Mouse (Mus musculus): ENCODE results near the gene Dguok. TPM values are rescaled to one million over a fixed set of nuclear protein-coding genes. Genes with fewer than 3 reads are reported as not detected.

The Dguok gene
- polyA plus RNA-seq, 1 experiment from 2014 or later = 70.0 TPM

DNA sequence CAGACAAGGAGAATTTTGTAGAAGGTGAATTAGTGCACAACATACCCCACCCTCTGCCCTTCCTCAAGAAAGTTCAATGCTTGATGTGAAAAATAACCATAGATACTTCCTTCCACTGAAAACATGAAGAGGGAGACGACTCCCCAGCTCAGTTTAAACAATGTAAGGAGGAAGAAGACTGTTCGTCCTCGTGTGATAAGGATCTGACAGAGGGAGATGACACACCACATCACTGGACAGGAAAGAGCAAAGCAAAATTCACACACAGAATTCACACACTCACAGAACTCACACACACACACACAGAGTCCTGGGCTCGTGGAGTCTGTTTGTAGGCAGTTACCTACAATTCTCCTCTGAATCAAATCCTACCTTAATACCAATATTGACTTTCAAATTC lies 16.1 kb downstream of the Dguok start:
- 56% methylated on average over 4 of the region's 4 CpGs for WGBS
- no peaks in the 10 kb centered on the region for H3K9me3 ChIP-seq (ENCODE audit: control insufficient read depth, low read length)
- no peak overlapping the region for H3K9ac ChIP-seq (ENCODE audit: low read length)
- no peaks in the 10 kb centered on the region for H3K4me1 ChIP-seq (replicated peaks; ENCODE audit: control insufficient read depth, insufficient read depth, low read length)
- H3K27ac ChIP-seq (ENCODE audit: low read depth) = no peak overlapping the region
- no peaks in the 10 kb centered on the region for H3K27me3 ChIP-seq (replicated peaks; ENCODE audit: control insufficient read depth, insufficient read depth, low read length)
- no peak overlapping the region for H3K4me2 ChIP-seq (ENCODE audit: low read length)
- no peak for DNase-seq (ENCODE audit: low spot score)
- peaks cover 70% of the 10 kb centered on the region for H3K36me3 ChIP-seq (ENCODE audit: control insufficient read depth, insufficient read depth, low read length)
- ATAC-seq (replicated peaks; ENCODE audit: low FRiP score, low TSS enrichment, low read depth) = no peak
- no peak overlapping the region for H3K4me3 ChIP-seq (ENCODE audit: low read depth, low read length)

DNA sequence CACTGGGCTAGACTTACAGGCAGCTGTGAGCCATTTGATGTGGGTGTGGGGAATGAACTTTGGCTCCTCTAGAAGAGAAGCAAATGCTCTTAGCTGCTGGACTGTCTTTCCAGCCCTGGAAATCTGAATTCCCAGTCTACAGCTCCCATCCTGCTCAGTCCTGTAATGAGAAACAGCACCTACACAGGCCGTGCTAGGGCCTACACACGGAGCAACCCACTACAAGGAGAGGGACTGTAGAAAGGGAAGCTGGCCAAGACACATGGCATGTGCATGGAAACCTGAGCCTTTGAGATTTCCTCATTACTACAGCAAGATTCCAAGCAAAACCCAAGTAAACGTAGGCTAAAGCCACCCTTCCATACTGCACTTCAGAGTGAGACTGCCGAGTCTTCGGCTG lies 18.6 kb downstream of the Dguok start:
- DNase-seq (ENCODE audit: low spot score) = no peak
- Histone ChIP-seq H3K4me1 (replicated peaks; ENCODE audit: control insufficient read depth, insufficient read depth, low read length) (no peaks in the 10 kb centered on the region), H3K36me3 (ENCODE audit: control insufficient read depth, insufficient read depth, low read length) (peaks cover 68% of the 10 kb centered on the region), H3K4me3 (ENCODE audit: low read depth, low read length) (no peak overlapping the region), H3K27me3 (replicated peaks; ENCODE audit: control insufficient read depth, insufficient read depth, low read length) (no peaks in the 10 kb centered on the region), H3K9me3 (ENCODE audit: control insufficient read depth, low read length) (no peaks in the 10 kb centered on the region), H3K4me2 (ENCODE audit: low read length) (no peak overlapping the region), H3K27ac (ENCODE audit: low read depth) (no peak overlapping the region), H3K9ac (ENCODE audit: low read length) (no peak overlapping the region)
- ATAC-seq (replicated peaks; ENCODE audit: low FRiP score, low TSS enrichment, low read depth) = no peak
- WGBS = 92% methylated on average over 5 of the region's 5 CpGs

- Histone ChIP-seq H3K4me1 (replicated peaks; ENCODE audit: control insufficient read depth, insufficient read depth, low read length) (no peaks in the 10 kb centered on the region), H3K27ac (ENCODE audit: low read depth) (no peak overlapping the region), H3K4me2 (ENCODE audit: low read length) (no peak overlapping the region), H3K9ac (ENCODE audit: low read length) (no peak overlapping the region), H3K36me3 (ENCODE audit: control insufficient read depth, insufficient read depth, low read length) (peaks cover 67% of the 10 kb centered on the region), H3K27me3 (replicated peaks; ENCODE audit: control insufficient read depth, insufficient read depth, low read length) (no peaks in the 10 kb centered on the region), H3K9me3 (ENCODE audit: control insufficient read depth, low read length) (no peaks in the 10 kb centered on the region), H3K4me3 (ENCODE audit: low read depth, low read length) (no peak overlapping the region)
- DNase-seq (ENCODE audit: low spot score) (no peak), ATAC-seq (replicated peaks; ENCODE audit: low FRiP score, low TSS enrichment, low read depth) (no peak)
- WGBS = 88% methylated on average over 4 of the region's 4 CpGs
Observed at GRCm38 (mm10) chr6:83487298-83487697, 19.5 kb downstream of the Dguok start.

- no peak for ATAC-seq (replicated peaks; ENCODE audit: low FRiP score, low TSS enrichment, low read depth)
- Histone ChIP-seq H3K9ac (ENCODE audit: low read length) (no peak overlapping the region), H3K36me3 (ENCODE audit: control insufficient read depth, insufficient read depth, low read length) (peaks cover 76% of the 10 kb centered on the region), H3K4me3 (ENCODE audit: low read depth, low read length) (no peak overlapping the region), H3K4me2 (ENCODE audit: low read length) (no peak overlapping the region), H3K4me1 (replicated peaks; ENCODE audit: control insufficient read depth, insufficient read depth, low read length) (no peaks in the 10 kb centered on the region), H3K27ac (ENCODE audit: low read depth) (no peak overlapping the region), H3K9me3 (ENCODE audit: control insufficient read depth, low read length) (no peaks in the 10 kb centered on the region), H3K27me3 (replicated peaks; ENCODE audit: control insufficient read depth, insufficient read depth, low read length) (no peaks in the 10 kb centered on the region)
- DNase-seq (ENCODE audit: low spot score) = no peak
- 71% methylated on average over 4 of the region's 4 CpGs for WGBS
Observed at GRCm38 (mm10) chr6:83485854-83486253, 20.9 kb downstream of the Dguok start.

- DNase-seq (ENCODE audit: low spot score) (no peak), ATAC-seq (replicated peaks; ENCODE audit: low FRiP score, low TSS enrichment, low read depth) (no peak)
- Histone ChIP-seq H3K4me1 (replicated peaks; ENCODE audit: control insufficient read depth, insufficient read depth, low read length) (no peaks in the 10 kb centered on the region), H3K27me3 (replicated peaks; ENCODE audit: control insufficient read depth, insufficient read depth, low read length) (no peaks in the 10 kb centered on the region), H3K36me3 (ENCODE audit: control insufficient read depth, insufficient read depth, low read length) (peaks cover 76% of the 10 kb centered on the region), H3K27ac (ENCODE audit: low read depth) (no peak overlapping the region), H3K4me2 (ENCODE audit: low read length) (no peak overlapping the region), H3K9me3 (ENCODE audit: control insufficient read depth, low read length) (no peaks in the 10 kb centered on the region), H3K4me3 (ENCODE audit: low read depth, low read length) (no peak overlapping the region), H3K9ac (ENCODE audit: low read length) (no peak overlapping the region)
- WGBS = 90% methylated on average over 7 of the region's 7 CpGs
Observed at GRCm38 (mm10) chr6:83483776-83484175, 23.0 kb downstream of the Dguok start.

GRCm38 (mm10) chr6:83482418-83483085 lies 24.2 kb downstream of the Dguok start:
- Histone ChIP-seq H3K4me2 (ENCODE audit: low read length) (no peak overlapping the region), H3K9me3 (ENCODE audit: control insufficient read depth, low read length) (no peaks in the 10 kb centered on the region), H3K36me3 (ENCODE audit: control insufficient read depth, insufficient read depth, low read length) (peaks cover 69% of the 10 kb centered on the region), H3K4me1 (replicated peaks; ENCODE audit: control insufficient read depth, insufficient read depth, low read length) (no peaks in the 10 kb centered on the region), H3K4me3 (ENCODE audit: low read depth, low read length) (no peak overlapping the region), H3K9ac (ENCODE audit: low read length) (no peak overlapping the region), H3K27ac (ENCODE audit: low read depth) (no peak overlapping the region), H3K27me3 (replicated peaks; ENCODE audit: control insufficient read depth, insufficient read depth, low read length) (no peaks in the 10 kb centered on the region)
- DNase-seq (ENCODE audit: low spot score) (no peak), ATAC-seq (replicated peaks; ENCODE audit: low FRiP score, low TSS enrichment, low read depth) (no peak)
- WGBS = 55% methylated on average over 10 of the region's 10 CpGs

DNA sequence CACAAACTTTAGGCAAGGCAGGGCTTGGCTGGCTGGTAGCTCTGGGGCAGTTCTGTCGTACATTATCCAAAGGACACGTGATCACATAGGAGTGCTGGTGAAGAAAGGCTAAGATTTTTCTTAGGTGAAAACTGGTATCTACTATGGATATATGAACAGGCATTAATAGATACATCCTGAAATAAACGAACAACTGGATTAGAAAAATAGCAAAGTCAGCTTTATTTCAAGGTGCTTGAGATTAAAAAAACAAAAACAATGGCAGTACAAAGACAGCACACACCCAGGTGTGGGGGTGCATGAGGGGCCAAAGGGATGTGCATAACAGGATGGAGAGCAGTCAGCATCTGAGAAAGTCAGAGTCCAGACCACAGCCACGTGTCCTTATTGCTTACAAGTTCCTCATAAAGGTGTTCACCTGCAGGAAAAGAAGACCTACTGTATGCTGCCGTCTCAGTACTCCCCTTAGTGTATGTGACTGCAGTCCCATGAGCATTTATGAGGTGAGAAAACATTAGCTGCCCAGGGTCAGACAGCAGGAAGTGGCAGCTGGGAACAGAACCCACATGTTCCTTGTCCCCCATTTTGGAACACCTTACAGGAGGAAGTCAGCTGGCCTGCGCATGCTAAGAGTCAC lies 26.6 kb downstream of the Dguok start:
- no peak overlapping the region for H3K27ac ChIP-seq (ENCODE audit: low read depth)
- peaks cover 46% of the 10 kb centered on the region for H3K36me3 ChIP-seq (ENCODE audit: control insufficient read depth, insufficient read depth, low read length)
- H3K4me2 ChIP-seq (ENCODE audit: low read length) = no peak overlapping the region
- no peak overlapping the region for H3K4me3 ChIP-seq (ENCODE audit: low read depth, low read length)
- ATAC-seq (replicated peaks; ENCODE audit: low FRiP score, low TSS enrichment, low read depth) (no peak), DNase-seq (ENCODE audit: low spot score) (no peak)
- 91% methylated on average over 6 of the region's 6 CpGs for WGBS
- H3K4me1 ChIP-seq (replicated peaks; ENCODE audit: control insufficient read depth, insufficient read depth, low read length) = no peaks in the 10 kb centered on the region
- no peak overlapping the region for H3K9ac ChIP-seq (ENCODE audit: low read length)
- no peaks in the 10 kb centered on the region for H3K9me3 ChIP-seq (ENCODE audit: control insufficient read depth, low read length)
- H3K27me3 ChIP-seq (replicated peaks; ENCODE audit: control insufficient read depth, insufficient read depth, low read length) = no peaks in the 10 kb centered on the region

- no peak for ATAC-seq (replicated peaks; ENCODE audit: low FRiP score, low TSS enrichment, low read depth)
- H3K4me3 ChIP-seq (ENCODE audit: low read depth, low read length) = no peak overlapping the region
- H3K36me3 ChIP-seq (ENCODE audit: control insufficient read depth, insufficient read depth, low read length) = peaks cover 36% of the 10 kb centered on the region
- no peaks in the 10 kb centered on the region for H3K9me3 ChIP-seq (ENCODE audit: control insufficient read depth, low read length)
- no peak overlapping the region for H3K27ac ChIP-seq (ENCODE audit: low read depth)
- H3K9ac ChIP-seq (ENCODE audit: low read length) = no peak overlapping the region
- H3K4me1 ChIP-seq (replicated peaks; ENCODE audit: control insufficient read depth, insufficient read depth, low read length) = no peaks in the 10 kb centered on the region
- WGBS = 65% methylated on average over 2 of the region's 2 CpGs
- DNase-seq (ENCODE audit: low spot score) = no peak
- no peak overlapping the region for H3K4me2 ChIP-seq (ENCODE audit: low read length)
- H3K27me3 ChIP-seq (replicated peaks; ENCODE audit: control insufficient read depth, insufficient read depth, low read length) = no peaks in the 10 kb centered on the region
Observed at GRCm38 (mm10) chr6:83479193-83479592, 27.6 kb downstream of the Dguok start.

DNA sequence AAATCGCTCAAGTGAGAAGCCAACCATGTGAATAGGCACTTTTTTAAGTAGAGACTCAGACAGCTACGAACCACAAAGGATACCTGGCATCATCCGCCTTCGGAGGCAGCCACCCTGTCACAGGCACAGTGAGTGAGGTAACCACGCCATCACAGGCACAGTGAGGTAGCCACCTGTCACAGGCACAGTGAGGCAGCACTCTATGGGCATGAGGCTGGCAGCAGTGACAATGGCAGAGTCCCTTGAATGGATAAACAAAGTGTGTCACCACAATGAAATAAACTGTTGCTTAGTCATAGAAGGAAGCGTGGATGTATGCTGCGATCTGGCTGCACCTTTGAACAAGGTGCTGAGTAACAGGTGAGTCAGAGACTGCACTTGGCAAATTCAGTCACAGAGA lies 28.1 kb downstream of the Dguok start:
- Histone ChIP-seq H3K36me3 (ENCODE audit: control insufficient read depth, insufficient read depth, low read length) (peaks cover 35% of the 10 kb centered on the region), H3K9ac (ENCODE audit: low read length) (no peak overlapping the region)

More for the DNA sequence above, 28.1 kb downstream of the Dguok start:
- H3K27me3 ChIP-seq (replicated peaks; ENCODE audit: control insufficient read depth, insufficient read depth, low read length) = no peaks in the 10 kb centered on the region
- no peaks in the 10 kb centered on the region for H3K4me1 ChIP-seq (replicated peaks; ENCODE audit: control insufficient read depth, insufficient read depth, low read length)
- DNase-seq (ENCODE audit: low spot score) (no peak), ATAC-seq (replicated peaks; ENCODE audit: low FRiP score, low TSS enrichment, low read depth) (no peak)
- WGBS = 96% methylated on average over 7 of the region's 7 CpGs
- no peak overlapping the region for H3K27ac ChIP-seq (ENCODE audit: low read depth)
- H3K9me3 ChIP-seq (ENCODE audit: control insufficient read depth, low read length) = no peaks in the 10 kb centered on the region
- no peak overlapping the region for H3K4me3 ChIP-seq (ENCODE audit: low read depth, low read length)
- H3K4me2 ChIP-seq (ENCODE audit: low read length) = no peak overlapping the region
